Mouse (Mus musculus) intestine, postnatal 0 days (tissue): ENCODE measurements at regions not wholly inside any gene's neighbourhood (a gene's known extent, or its start where the extent isn't known, plus 50 kb on each side); places are given as distances from the start of the nearest gene placed in this dataset.

Source experiments
- ATAC-seq: fragments of 200-750 bp; cut with Nextera tagmentation; 2 replicates; pipeline ENCODE4 v1.8.0; 2017; ENCODE audit warnings: mild to moderate bottlenecking, moderate TSS enrichment, moderate library complexity
- H3K27ac ChIP-seq: fragments of 300-500 bp; sonication (generic); 2 replicates; pipeline ENCODE4 v1.5.1; 2014; ENCODE audit warnings: mild to moderate bottlenecking, low read depth, low read length, moderate library complexity
- H3K27me3 ChIP-seq: fragments of 300-500 bp; sonication (generic); replicated peaks from 2 replicates; pipeline ENCODE4 v1.6.1; 2014; ENCODE audit warnings: low read length, mixed read lengths; ENCODE audit not compliant: control insufficient read depth, insufficient read depth
- H3K36me3 ChIP-seq: fragments of 300-500 bp; sonication (generic); 2 replicates; pipeline ENCODE4 v1.6.1; 2014; ENCODE audit warnings: mild to moderate bottlenecking, moderate library complexity; ENCODE audit not compliant: control insufficient read depth, insufficient read depth
- H3K4me1 ChIP-seq: fragments of 300-500 bp; sonication (generic); replicated peaks from 2 replicates; pipeline ENCODE4 v1.6.1; 2014; ENCODE audit warnings: antibody characterized with exemption, low read length, mixed read lengths; ENCODE audit not compliant: control insufficient read depth, insufficient read depth
- H3K4me2 ChIP-seq: fragments of 300-500 bp; sonication (generic); replicated peaks from 2 replicates; pipeline ENCODE4 v1.6.1; 2014; ENCODE audit warnings: low read depth, mild to moderate bottlenecking, moderate library complexity
- H3K4me3 ChIP-seq: fragments of 300-500 bp; sonication (generic); 2 replicates; pipeline ENCODE4 v1.5.1; 2014; ENCODE audit warnings: low read depth, low read length
- H3K9ac ChIP-seq: fragments of 300-500 bp; sonication (generic); 2 replicates; pipeline ENCODE4 v1.6.1; 2014; ENCODE audit warnings: mild to moderate bottlenecking, low read depth, low read length
- H3K9me3 ChIP-seq: fragments of 300-500 bp; sonication (generic); 2 replicates; pipeline ENCODE4 v1.6.1; 2016; ENCODE audit warnings: mixed run types; ENCODE audit not compliant: control insufficient read depth
- CTCF ChIP-seq: sonication (generic); IDR thresholded peaks from 2 replicates; pipeline ENCODE4 v1.5.1; 2016; ENCODE audit warnings: low read depth, mild to moderate bottlenecking, control low read depth, antibody characterized with exemption, moderate library complexity
- WGBS: fragments of 180-500 bp; shearing (Covaris S2); extraction: QIAGEN DNeasy Blood & Tissue Kit; methylation state at CpG from one replicate; pipeline ENCODE4 v1.1.7; 2014; 5-methylcytosine and 5-hydroxymethylcytosine counted together

DNA sequence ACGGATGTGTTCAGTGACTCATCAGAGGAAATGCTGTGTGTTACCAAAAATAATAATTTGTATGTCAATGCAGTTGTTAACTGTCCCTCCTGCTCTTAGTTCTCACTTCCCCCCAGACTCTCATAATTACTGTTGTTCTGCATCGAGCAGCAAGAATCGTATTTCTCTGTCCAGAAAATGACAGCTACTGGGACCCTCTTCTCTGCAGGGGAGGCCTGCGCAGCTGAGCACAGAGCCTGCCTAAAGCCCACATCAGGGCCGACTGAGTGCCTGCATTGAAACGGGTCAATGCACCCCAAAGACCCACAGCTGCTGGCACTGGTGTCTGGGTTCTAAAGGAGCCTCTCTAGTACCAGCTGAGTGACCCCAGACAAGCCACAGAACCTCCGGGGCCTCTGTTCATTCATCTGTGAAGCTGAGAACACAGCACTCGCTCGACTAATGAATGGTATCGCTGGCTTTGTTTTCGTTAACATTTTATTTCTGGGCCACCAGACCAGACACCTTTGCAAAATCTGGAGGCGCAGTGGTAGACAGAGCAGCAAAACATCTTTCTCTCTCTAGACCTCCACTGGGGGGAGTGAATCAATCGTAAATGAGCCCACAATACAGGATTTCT lies 163.2 kb downstream of the Clic5 start:
- Histone ChIP-seq H3K27me3 (no peaks in the 10 kb centered on the region), H3K27ac (no peak overlapping the region), H3K9ac (0 out of 2 replicates have a peak overlapping the region, but pooled peaks have one; percentile 11), H3K4me1 (no peaks in the 10 kb centered on the region), H3K4me2 (no peak overlapping the region), H3K9me3 (no peaks in the 10 kb centered on the region), H3K4me3 (no peak overlapping the region), H3K36me3 (no peaks in the 10 kb centered on the region)
- no peak for TF ChIP-seq CTCF
- WGBS, result 86% methylated on average over 13 of the region's 13 CpGs
- no peak for ATAC-seq

DNA sequence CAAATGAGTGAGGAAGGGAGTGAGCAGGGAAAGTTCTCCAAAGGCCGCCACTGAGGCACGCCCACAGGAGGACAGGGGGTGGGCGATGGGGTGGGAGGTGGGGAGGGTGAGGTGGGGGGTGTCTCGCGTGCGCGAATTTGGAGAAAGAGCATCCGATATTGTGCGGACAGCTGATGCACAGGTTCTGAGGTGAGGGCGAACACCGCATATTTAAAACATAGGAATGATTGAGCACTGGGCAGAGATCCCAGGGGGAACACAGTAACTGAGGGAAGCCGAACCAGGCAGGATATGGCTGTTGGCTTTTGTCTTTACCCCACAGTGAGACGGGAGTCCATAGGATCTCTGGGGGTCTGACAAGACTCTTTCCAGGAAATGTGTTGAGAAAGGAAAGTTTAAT lies 163.8 kb downstream of the Clic5 start:
- 93% methylated on average over 13 of the region's 13 CpGs for WGBS
- Histone ChIP-seq H3K27ac (no peak overlapping the region), H3K27me3 (no peaks in the 10 kb centered on the region), H3K4me3 (no peak overlapping the region), H3K36me3 (no peaks in the 10 kb centered on the region), H3K4me2 (no peak overlapping the region), H3K9ac (no peak overlapping the region), H3K9me3 (no peaks in the 10 kb centered on the region), H3K4me1 (no peaks in the 10 kb centered on the region)
- no peak for TF ChIP-seq CTCF
- no peak for ATAC-seq

GRCm38 (mm10) chr17:44363111-44363510 lies 174.7 kb downstream of the Clic5 start:
- Histone ChIP-seq H3K4me3 (no peak overlapping the region), H3K27ac (no peak overlapping the region), H3K27me3 (no peaks in the 10 kb centered on the region), H3K4me2 (no peak overlapping the region), H3K9ac (no peak overlapping the region), H3K36me3 (no peaks in the 10 kb centered on the region), H3K9me3 (no peaks in the 10 kb centered on the region), H3K4me1 (no peaks in the 10 kb centered on the region)
- 85% methylated on average over 4 of the region's 4 CpGs for WGBS
- TF ChIP-seq CTCF, result no peak
- ATAC-seq, result no peak

- H3K4me3 ChIP-seq, result no peak overlapping the region
- H3K27me3 ChIP-seq, result no peaks in the 10 kb centered on the region
- no peak overlapping the region for H3K9ac ChIP-seq
- H3K27ac ChIP-seq, result no peak overlapping the region
- H3K9me3 ChIP-seq, result no peaks in the 10 kb centered on the region
- H3K4me2 ChIP-seq, result no peak overlapping the region
- H3K4me1 ChIP-seq, result no peaks in the 10 kb centered on the region
- WGBS, result 92% methylated on average over 6 of the region's 6 CpGs
- no peak for TF ChIP-seq CTCF
- no peak for ATAC-seq
- H3K36me3 ChIP-seq, result no peaks in the 10 kb centered on the region
These were observed 176.1 kb downstream of the Clic5 start for GRCm38 (mm10) chr17:44364494-44364893.

DNA sequence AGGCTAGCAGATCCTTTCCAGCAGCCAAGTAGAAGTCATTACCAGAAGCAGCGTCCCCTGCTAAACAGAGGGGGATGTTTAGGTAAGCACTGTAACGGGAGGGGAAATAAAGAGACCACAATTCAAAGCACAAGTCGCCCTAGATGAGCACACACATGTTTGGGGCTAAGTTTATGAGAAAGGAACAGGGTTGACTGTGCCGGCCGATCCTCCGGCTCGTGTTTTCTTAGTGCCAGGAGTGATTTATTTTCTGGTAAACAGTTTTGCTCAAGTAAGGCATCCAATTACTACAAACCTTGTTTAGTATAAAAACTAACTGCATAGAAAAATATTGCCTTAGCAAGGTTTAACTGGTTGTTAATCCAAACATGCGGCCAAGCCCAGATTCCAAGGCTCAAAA lies 178.1 kb downstream of the Clic5 start:
- Histone ChIP-seq H3K27ac (no peak overlapping the region), H3K4me3 (no peak overlapping the region), H3K4me2 (no peak overlapping the region), H3K36me3 (no peaks in the 10 kb centered on the region), H3K9ac (no peak overlapping the region), H3K9me3 (no peaks in the 10 kb centered on the region), H3K27me3 (no peaks in the 10 kb centered on the region), H3K4me1 (no peaks in the 10 kb centered on the region)
- ATAC-seq, result no peak
- 59% methylated on average over 8 of the region's 8 CpGs for WGBS
- TF ChIP-seq CTCF, result no peak

DNA sequence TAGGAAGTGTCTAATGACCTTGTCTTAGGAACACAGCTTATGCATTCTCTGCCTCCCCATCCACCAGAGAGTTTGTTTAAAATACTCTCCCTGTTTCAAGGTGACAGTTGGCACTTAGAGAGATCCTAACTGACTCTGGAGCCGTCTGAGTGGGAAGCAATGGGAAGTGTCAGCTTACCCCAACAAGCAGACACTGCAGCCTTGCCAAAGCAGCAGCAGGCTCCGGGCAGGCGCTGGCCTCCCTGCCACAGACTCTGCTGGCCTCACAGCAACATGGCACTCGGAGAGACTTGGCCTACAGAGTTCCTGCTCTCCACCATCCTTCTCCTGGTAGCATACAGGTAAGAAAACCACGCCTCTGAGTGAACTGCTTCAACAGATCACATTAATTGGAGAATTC lies 179.2 kb downstream of the Clic5 start:
- Histone ChIP-seq H3K27me3 (no peaks in the 10 kb centered on the region), H3K36me3 (no peaks in the 10 kb centered on the region), H3K4me2 (no peak overlapping the region), H3K4me3 (no peak overlapping the region), H3K27ac (no peak overlapping the region), H3K4me1 (no peaks in the 10 kb centered on the region), H3K9me3 (no peaks in the 10 kb centered on the region), H3K9ac (no peak overlapping the region)
- no peak for ATAC-seq
- TF ChIP-seq CTCF, result no peak
- 49% methylated on average over 5 of the region's 5 CpGs for WGBS
